Mouse (Mus musculus): Measurements from ENCODE around the gene Mcm2. TPM values are rescaled to one million over a fixed set of nuclear protein-coding genes. Genes with fewer than 3 reads are reported as not detected.

Mcm2 gene
- polyA plus RNA-seq, 1 experiment from 2014 or later = 139 TPM

GRCm38 (mm10) chr6:88938664-88939055, 40.1 kb upstream of the Mcm2 start:
- no peak overlapping the region for H3K27ac ChIP-seq (ENCODE audit: low read depth)
- DNase-seq (ENCODE audit: low spot score) = no peak
- 51% methylated on average over 5 of the region's 5 CpGs for WGBS

DNA sequence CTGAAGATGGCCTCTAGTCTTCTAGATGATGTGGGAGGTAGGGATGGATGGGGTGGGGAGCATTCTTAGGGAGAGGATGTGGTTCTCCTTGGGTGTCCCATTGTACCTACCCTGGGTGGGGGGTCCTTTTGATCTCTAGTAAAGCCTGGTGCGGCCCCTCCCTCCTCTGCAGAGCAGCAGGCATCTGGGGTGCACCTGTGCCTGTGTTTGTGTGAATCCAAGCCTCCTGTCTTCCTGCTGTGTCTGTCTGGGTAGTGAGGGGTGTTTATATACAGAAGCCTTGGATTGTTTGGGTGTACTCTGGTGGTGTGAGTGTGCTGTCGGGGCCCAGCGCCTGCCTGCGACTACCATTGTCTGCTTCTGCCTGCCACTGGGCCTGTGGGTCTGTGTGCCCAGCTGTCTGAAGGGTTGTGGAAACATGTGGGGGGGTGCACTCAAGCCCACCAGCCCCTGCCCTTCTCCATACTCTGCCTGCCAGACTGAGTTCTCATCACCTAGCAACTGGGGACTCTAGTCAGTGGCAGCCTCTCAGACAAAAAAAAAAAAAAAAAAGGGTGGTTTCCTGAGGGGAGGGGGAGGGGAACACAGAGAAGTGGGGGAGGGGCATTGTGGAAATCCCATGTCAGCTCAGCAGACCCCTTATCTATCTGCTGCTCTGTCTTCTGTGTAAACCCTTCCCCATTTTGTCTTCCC, 39.5 kb upstream of the Mcm2 start:
- Histone ChIP-seq H3K4me3 (ENCODE audit: low read depth, low read length) (no peak overlapping the region), H3K4me1 (replicated peaks; ENCODE audit: control insufficient read depth, insufficient read depth, low read length) (peaks cover 18% of the 10 kb centered on the region), H3K9me3 (ENCODE audit: control insufficient read depth, low read length) (no peaks in the 10 kb centered on the region), H3K27ac (ENCODE audit: low read depth) (no peak overlapping the region), H3K4me2 (ENCODE audit: low read length) (no peak overlapping the region), H3K27me3 (replicated peaks; ENCODE audit: control insufficient read depth, insufficient read depth, low read length) (no peaks in the 10 kb centered on the region), H3K9ac (ENCODE audit: low read length) (no peak overlapping the region), H3K36me3 (ENCODE audit: control insufficient read depth, insufficient read depth, low read length) (no peaks in the 10 kb centered on the region)
- WGBS = 26% methylated on average over 4 of the region's 4 CpGs
- DNase-seq (ENCODE audit: low spot score) (no peak), ATAC-seq (replicated peaks; ENCODE audit: low FRiP score, low TSS enrichment, low read depth) (no peak)

More at GRCm38 (mm10) chr6:88938664-88939055, 40.1 kb upstream of the Mcm2 start:
- Histone ChIP-seq H3K4me2 (ENCODE audit: low read length) (no peak overlapping the region), H3K36me3 (ENCODE audit: control insufficient read depth, insufficient read depth, low read length) (no peaks in the 10 kb centered on the region), H3K4me3 (ENCODE audit: low read depth, low read length) (no peak overlapping the region), H3K27me3 (replicated peaks; ENCODE audit: control insufficient read depth, insufficient read depth, low read length) (no peaks in the 10 kb centered on the region), H3K4me1 (replicated peaks; ENCODE audit: control insufficient read depth, insufficient read depth, low read length) (peaks cover 18% of the 10 kb centered on the region), H3K9ac (ENCODE audit: low read length) (no peak overlapping the region), H3K9me3 (ENCODE audit: control insufficient read depth, low read length) (no peaks in the 10 kb centered on the region)
- no peak for ATAC-seq (replicated peaks; ENCODE audit: low FRiP score, low TSS enrichment, low read depth)

- Histone ChIP-seq H3K9me3 (ENCODE audit: control insufficient read depth, low read length) (no peaks in the 10 kb centered on the region), H3K4me1 (replicated peaks; ENCODE audit: control insufficient read depth, insufficient read depth, low read length) (peaks cover 18% of the 10 kb centered on the region), H3K4me2 (ENCODE audit: low read length) (no peak overlapping the region), H3K27me3 (replicated peaks; ENCODE audit: control insufficient read depth, insufficient read depth, low read length) (no peaks in the 10 kb centered on the region), H3K9ac (ENCODE audit: low read length) (no peak overlapping the region), H3K27ac (ENCODE audit: low read depth) (no peak overlapping the region), H3K36me3 (ENCODE audit: control insufficient read depth, insufficient read depth, low read length) (no peaks in the 10 kb centered on the region), H3K4me3 (ENCODE audit: low read depth, low read length) (no peak overlapping the region)
- no peak for DNase-seq (ENCODE audit: low spot score)
- ATAC-seq (replicated peaks; ENCODE audit: low FRiP score, low TSS enrichment, low read depth) = no peak
- WGBS = 55% methylated on average over 4 of the region's 4 CpGs
Measured at GRCm38 (mm10) chr6:88937214-88937549, 38.6 kb upstream of the Mcm2 start.

GRCm38 (mm10) chr6:88936342-88937213, 38.0 kb upstream of the Mcm2 start:
- H3K27ac ChIP-seq (ENCODE audit: low read depth) = no peak overlapping the region
- DNase-seq (ENCODE audit: low spot score) (no peak), ATAC-seq (replicated peaks; ENCODE audit: low FRiP score, low TSS enrichment, low read depth) (no peak)
- 67% methylated on average over 13 of the region's 13 CpGs for WGBS
- no peaks in the 10 kb centered on the region for H3K36me3 ChIP-seq (ENCODE audit: control insufficient read depth, insufficient read depth, low read length)
- H3K4me3 ChIP-seq (ENCODE audit: low read depth, low read length) = no peak overlapping the region
- peaks cover 18% of the 10 kb centered on the region for H3K4me1 ChIP-seq (replicated peaks; ENCODE audit: control insufficient read depth, insufficient read depth, low read length)
- H3K27me3 ChIP-seq (replicated peaks; ENCODE audit: control insufficient read depth, insufficient read depth, low read length) = no peaks in the 10 kb centered on the region
- H3K9me3 ChIP-seq (ENCODE audit: control insufficient read depth, low read length) = no peaks in the 10 kb centered on the region
- H3K9ac ChIP-seq (ENCODE audit: low read length) = no peak overlapping the region
- H3K4me2 ChIP-seq (ENCODE audit: low read length) = no peak overlapping the region

DNA sequence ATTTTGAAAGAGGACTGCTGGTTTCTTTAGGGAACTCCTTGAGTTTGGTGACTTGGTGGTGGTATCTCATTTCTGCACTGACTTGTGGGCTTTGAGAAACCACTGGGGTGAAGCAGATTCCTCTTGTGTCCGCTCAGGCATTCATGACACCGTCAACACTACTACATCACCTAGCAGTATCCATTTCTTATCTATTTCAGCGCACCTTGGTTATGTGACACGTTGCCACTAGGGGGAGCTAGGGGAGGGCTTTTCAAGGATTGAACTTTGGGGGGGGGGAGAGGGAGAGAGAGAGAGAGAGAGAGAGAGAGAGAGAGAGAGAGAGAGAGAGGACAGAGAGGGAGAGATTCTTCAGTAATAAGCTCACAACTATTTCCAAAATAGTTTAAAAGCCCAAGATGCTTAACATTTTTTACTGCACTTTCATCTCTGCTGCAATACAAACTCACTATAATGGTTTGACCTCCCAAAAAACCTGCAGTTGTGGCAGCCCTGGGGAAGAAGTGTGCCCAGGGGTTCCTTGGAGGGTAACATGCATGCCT, 37.2 kb upstream of the Mcm2 start:
- H3K36me3 ChIP-seq (ENCODE audit: control insufficient read depth, insufficient read depth, low read length) = no peaks in the 10 kb centered on the region
- DNase-seq (ENCODE audit: low spot score) (no peak), ATAC-seq (replicated peaks; ENCODE audit: low FRiP score, low TSS enrichment, low read depth) (no peak)
- no peaks in the 10 kb centered on the region for H3K9me3 ChIP-seq (ENCODE audit: control insufficient read depth, low read length)
- peaks cover 18% of the 10 kb centered on the region for H3K4me1 ChIP-seq (replicated peaks; ENCODE audit: control insufficient read depth, insufficient read depth, low read length)
- WGBS = 16% methylated on average over 4 of the region's 4 CpGs
- H3K27ac ChIP-seq (ENCODE audit: low read depth) = no peak overlapping the region
- H3K27me3 ChIP-seq (replicated peaks; ENCODE audit: control insufficient read depth, insufficient read depth, low read length) = no peaks in the 10 kb centered on the region
- no peak overlapping the region for H3K4me3 ChIP-seq (ENCODE audit: low read depth, low read length)
- no peak overlapping the region for H3K9ac ChIP-seq (ENCODE audit: low read length)
- H3K4me2 ChIP-seq (ENCODE audit: low read length) = no peak overlapping the region

GRCm38 (mm10) chr6:88934816-88935215, 36.2 kb upstream of the Mcm2 start:
- H3K4me3 ChIP-seq (ENCODE audit: low read depth, low read length) = no peak overlapping the region
- 15% methylated on average over 4 of the region's 4 CpGs for WGBS
- no peaks in the 10 kb centered on the region for H3K36me3 ChIP-seq (ENCODE audit: control insufficient read depth, insufficient read depth, low read length)
- H3K9ac ChIP-seq (ENCODE audit: low read length) = no peak overlapping the region
- no peak overlapping the region for H3K4me2 ChIP-seq (ENCODE audit: low read length)
- H3K9me3 ChIP-seq (ENCODE audit: control insufficient read depth, low read length) = no peaks in the 10 kb centered on the region
- no peak overlapping the region for H3K27ac ChIP-seq (ENCODE audit: low read depth)
- no peak for ATAC-seq (replicated peaks; ENCODE audit: low FRiP score, low TSS enrichment, low read depth)
- H3K27me3 ChIP-seq (replicated peaks; ENCODE audit: control insufficient read depth, insufficient read depth, low read length) = no peaks in the 10 kb centered on the region
- no peak for DNase-seq (ENCODE audit: low spot score)
- H3K4me1 ChIP-seq (replicated peaks; ENCODE audit: control insufficient read depth, insufficient read depth, low read length) = peaks cover 15% of the 10 kb centered on the region

DNA sequence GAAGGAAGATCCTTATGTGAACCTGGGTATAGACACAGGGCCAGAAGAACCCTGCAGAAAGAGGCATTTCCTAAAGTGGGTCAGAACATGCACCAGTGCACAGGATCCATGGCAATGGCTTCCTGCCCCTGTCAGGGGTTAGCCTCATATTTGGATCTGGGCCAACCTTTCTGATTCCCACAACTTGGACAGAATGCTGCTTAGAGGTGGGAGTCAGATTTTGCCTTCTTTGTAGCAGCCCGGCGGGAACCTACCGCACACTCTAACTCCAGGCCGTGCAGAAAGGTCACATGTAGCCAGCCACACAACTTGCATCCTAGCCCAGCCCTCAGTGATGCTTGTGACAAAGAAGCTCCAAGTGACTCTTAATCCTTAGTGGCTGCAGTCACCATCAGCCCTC, 35.6 kb upstream of the Mcm2 start:
- DNase-seq (ENCODE audit: low spot score) (no peak), ATAC-seq (replicated peaks; ENCODE audit: low FRiP score, low TSS enrichment, low read depth) (no peak)
- Histone ChIP-seq H3K4me3 (ENCODE audit: low read depth, low read length) (no peak overlapping the region), H3K27ac (ENCODE audit: low read depth) (no peak overlapping the region), H3K27me3 (replicated peaks; ENCODE audit: control insufficient read depth, insufficient read depth, low read length) (no peaks in the 10 kb centered on the region), H3K9me3 (ENCODE audit: control insufficient read depth, low read length) (no peaks in the 10 kb centered on the region), H3K4me1 (replicated peaks; ENCODE audit: control insufficient read depth, insufficient read depth, low read length) (peaks cover 15% of the 10 kb centered on the region), H3K4me2 (ENCODE audit: low read length) (no peak overlapping the region), H3K9ac (ENCODE audit: low read length) (no peak overlapping the region), H3K36me3 (ENCODE audit: control insufficient read depth, insufficient read depth, low read length) (no peaks in the 10 kb centered on the region)
- 73% methylated on average over 4 of the region's 4 CpGs for WGBS

DNA sequence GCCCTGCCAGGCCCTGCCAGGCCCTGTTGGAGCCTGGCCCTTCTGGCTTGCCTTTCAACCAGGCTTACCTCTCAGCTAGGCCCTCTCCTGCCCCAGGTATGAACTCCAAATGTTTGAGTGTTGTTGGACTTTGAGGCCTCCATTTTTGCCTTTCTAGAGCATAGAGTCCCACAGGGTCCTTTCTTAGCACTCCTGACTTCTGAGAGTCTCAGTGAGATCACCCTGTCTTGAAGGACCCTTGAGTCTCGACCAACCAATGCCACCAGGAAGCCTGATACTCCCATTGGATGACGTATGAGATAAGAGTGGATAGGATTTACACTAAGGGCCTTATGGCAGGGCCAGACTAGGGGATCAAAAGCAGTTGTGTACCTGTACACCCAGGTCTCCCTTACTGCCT, 32.9 kb upstream of the Mcm2 start:
- Histone ChIP-seq H3K4me2 (ENCODE audit: low read length) (no peak overlapping the region), H3K4me3 (ENCODE audit: low read depth, low read length) (no peak overlapping the region), H3K36me3 (ENCODE audit: control insufficient read depth, insufficient read depth, low read length) (no peaks in the 10 kb centered on the region), H3K9ac (ENCODE audit: low read length) (no peak overlapping the region), H3K4me1 (replicated peaks; ENCODE audit: control insufficient read depth, insufficient read depth, low read length) (peaks cover 10% of the 10 kb centered on the region), H3K9me3 (ENCODE audit: control insufficient read depth, low read length) (no peaks in the 10 kb centered on the region), H3K27ac (ENCODE audit: low read depth) (no peak overlapping the region), H3K27me3 (replicated peaks; ENCODE audit: control insufficient read depth, insufficient read depth, low read length) (no peaks in the 10 kb centered on the region)
- DNase-seq (ENCODE audit: low spot score) = no peak
- WGBS = 63% methylated on average over 2 of the region's 2 CpGs
- no peak for ATAC-seq (replicated peaks; ENCODE audit: low FRiP score, low TSS enrichment, low read depth)

Measured in intestine, embryonic 14.5 days (tissue).